Mouse (Mus musculus) cerebellum, adult 18-20 months (tissue): Measurements from ENCODE around the gene Slc16a11.

Source experiments
- DNase-seq, 2 experiments: peaks; one replicate each; pipeline ENCODE4 v3.0.0; 2021

The Slc16a11 gene

GRCm38 (mm10) chr11:70265252-70265651, 52.7 kb downstream of the Slc16a11 start:
- no peak for DNase-seq

DNA sequence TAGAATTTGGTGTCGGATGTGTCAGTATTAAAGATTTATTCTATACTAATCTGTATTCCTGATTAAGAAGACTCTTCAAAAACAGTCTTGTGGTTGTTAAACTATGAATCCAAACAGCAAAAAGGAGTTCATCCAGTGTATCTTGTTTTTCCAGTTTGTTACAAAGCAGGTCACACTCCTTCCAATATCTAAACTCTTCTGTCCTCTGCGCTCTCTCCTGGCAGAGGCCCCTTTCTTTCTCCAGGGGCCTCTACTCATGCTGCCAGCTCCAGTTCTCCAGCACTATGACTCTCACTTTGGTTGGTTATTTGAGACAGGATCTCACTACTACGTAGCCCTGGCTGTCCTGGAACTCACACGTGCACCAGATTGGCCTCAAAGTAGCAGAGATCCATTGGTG, 53.3 kb downstream of the Slc16a11 start:
- no peak for DNase-seq
